Mouse (Mus musculus): ENCODE measurements around the gene Rnf216. TPM values are rescaled to one million over a fixed set of nuclear protein-coding genes. Genes with fewer than 3 reads are reported as not detected.

Rnf216 gene
- polyA plus RNA-seq, 1 experiment from 2014 or later = 48.3 TPM

DNA sequence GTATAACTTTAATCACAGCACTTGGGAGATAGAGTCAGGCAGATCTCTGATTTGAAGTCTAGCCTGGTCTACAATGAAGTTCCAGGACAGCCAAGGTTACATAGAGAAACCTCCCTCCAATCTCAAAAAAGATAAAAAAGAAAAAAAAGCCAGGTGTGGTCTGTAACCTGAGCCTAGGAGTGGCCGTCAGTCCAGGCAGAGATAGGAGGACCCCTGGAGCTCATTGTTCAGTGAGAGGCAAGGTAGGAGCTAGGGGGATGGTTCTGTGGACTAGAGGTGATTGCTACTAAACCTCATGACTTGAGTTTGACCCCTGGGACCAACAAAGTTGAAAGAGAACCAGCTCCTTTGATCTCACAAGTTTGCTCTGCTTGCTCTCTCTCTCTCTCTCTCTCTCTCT lies 9.9 kb upstream of the Rnf216 start:
- H3K27me3 ChIP-seq (ENCODE audit: control insufficient read depth, insufficient read depth, low read length) = no peaks in the 10 kb centered on the region
- ATAC-seq (ENCODE audit: low FRiP score, low TSS enrichment) = no peak
- WGBS = 17% methylated on average over 1 of the region's 1 CpGs
- no peak overlapping the region for H3K9ac ChIP-seq (ENCODE audit: low read depth, low read length)
- H3K27ac ChIP-seq (ENCODE audit: low read depth, low read length) = no peak overlapping the region
- H3K4me2 ChIP-seq (replicated peaks; ENCODE audit: low read depth, low read length) = no peak overlapping the region
- H3K9me3 ChIP-seq (ENCODE audit: control insufficient read depth, low read length) = no peaks in the 10 kb centered on the region
- no peaks in the 10 kb centered on the region for H3K4me1 ChIP-seq (ENCODE audit: control insufficient read depth, insufficient read depth, low read length)
- no peaks in the 10 kb centered on the region for H3K36me3 ChIP-seq (ENCODE audit: control insufficient read depth, insufficient read depth, low read length)
- H3K4me3 ChIP-seq (ENCODE audit: low read length) = no peak overlapping the region

DNA sequence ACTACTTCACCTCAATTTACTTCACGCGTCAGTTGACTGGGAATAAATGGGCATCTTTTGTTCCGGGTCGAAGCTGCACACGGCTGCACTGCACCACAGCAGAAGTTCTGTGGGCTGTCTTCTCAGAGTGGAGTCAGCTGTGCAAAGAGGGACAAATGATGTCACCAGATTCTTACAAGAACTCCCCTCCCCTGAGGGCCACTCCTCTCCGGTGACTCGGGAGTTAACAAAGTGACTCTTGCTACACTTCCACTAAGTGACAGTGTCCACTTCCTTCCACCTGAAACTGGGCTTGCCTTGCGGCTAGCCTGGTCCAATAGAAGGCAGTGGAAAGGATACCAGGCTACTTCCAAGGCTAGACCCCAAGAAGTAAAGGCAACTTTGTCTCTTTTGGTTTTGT lies 9.3 kb upstream of the Rnf216 start:
- Histone ChIP-seq H3K27ac (ENCODE audit: low read depth, low read length) (no peak overlapping the region), H3K36me3 (ENCODE audit: control insufficient read depth, insufficient read depth, low read length) (no peaks in the 10 kb centered on the region), H3K9me3 (ENCODE audit: control insufficient read depth, low read length) (no peaks in the 10 kb centered on the region), H3K4me3 (ENCODE audit: low read length) (no peak overlapping the region), H3K27me3 (ENCODE audit: control insufficient read depth, insufficient read depth, low read length) (no peaks in the 10 kb centered on the region), H3K4me2 (replicated peaks; ENCODE audit: low read depth, low read length) (no peak overlapping the region), H3K4me1 (ENCODE audit: control insufficient read depth, insufficient read depth, low read length) (no peaks in the 10 kb centered on the region), H3K9ac (ENCODE audit: low read depth, low read length) (no peak overlapping the region)
- no peak for ATAC-seq (ENCODE audit: low FRiP score, low TSS enrichment)
- WGBS = 71% methylated on average over 8 of the region's 8 CpGs

DNA sequence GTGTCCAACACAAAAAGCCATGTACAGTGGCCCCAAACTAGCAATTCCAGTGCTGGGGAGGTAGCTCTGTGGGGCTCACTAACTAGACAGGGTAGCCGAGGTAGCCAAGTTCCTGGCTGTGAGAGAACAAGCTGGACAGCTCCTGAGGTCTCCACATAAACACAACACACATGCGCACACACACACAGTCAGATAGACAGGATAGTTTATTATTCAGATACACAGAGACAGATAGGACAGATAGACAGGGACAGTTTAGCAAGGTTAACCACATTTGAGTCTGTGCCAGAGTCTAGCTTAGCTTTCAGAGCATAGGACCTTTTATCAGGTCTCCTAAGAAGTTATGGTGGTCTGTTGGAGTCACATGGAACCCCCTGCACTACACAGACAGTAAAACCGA lies 6.0 kb downstream of the Rnf216 start:
- peaks cover 4% of the 10 kb centered on the region; the same call in 1 of the 2 replicates for H3K4me1 ChIP-seq (ENCODE audit: control insufficient read depth, insufficient read depth, low read length)
- ATAC-seq (ENCODE audit: low FRiP score, low TSS enrichment) = no peak
- no peaks in the 10 kb centered on the region for H3K36me3 ChIP-seq (ENCODE audit: control insufficient read depth, insufficient read depth, low read length)
- H3K9me3 ChIP-seq (ENCODE audit: control insufficient read depth, low read length) = no peaks in the 10 kb centered on the region
- no peaks in the 10 kb centered on the region for H3K27me3 ChIP-seq (ENCODE audit: control insufficient read depth, insufficient read depth, low read length)
- H3K9ac ChIP-seq (ENCODE audit: low read depth, low read length) = no peak overlapping the region
- no peak overlapping the region for H3K27ac ChIP-seq (ENCODE audit: low read depth, low read length)
- H3K4me2 ChIP-seq (replicated peaks; ENCODE audit: low read depth, low read length) = no peak overlapping the region
- no peak overlapping the region for H3K4me3 ChIP-seq (ENCODE audit: low read length)
- WGBS = 87% methylated on average over 3 of the region's 3 CpGs

DNA sequence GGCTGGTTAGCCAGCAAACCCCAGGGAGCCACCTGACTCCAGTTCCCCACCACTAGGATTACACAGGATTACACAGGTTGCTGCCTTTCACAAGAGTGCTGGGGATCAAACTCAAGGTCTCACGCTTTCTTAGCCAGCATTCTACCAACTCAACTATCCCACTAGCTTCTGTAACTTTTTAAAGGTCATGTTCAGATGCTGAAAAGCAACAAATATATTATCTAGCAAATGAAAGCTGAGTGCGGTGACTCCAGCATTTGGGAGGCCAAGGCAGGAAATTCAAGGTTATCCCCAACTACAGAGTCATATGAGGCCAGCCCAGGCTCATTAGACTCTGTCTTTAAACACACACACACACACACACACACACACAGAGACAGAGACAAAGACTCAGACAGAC lies 9.6 kb downstream of the Rnf216 start:
- Histone ChIP-seq H3K4me1 (ENCODE audit: control insufficient read depth, insufficient read depth, low read length) (peaks cover 3% of the 10 kb centered on the region; the same call in 1 of the 2 replicates), H3K27me3 (ENCODE audit: control insufficient read depth, insufficient read depth, low read length) (no peaks in the 10 kb centered on the region), H3K27ac (ENCODE audit: low read depth, low read length) (no peak overlapping the region), H3K4me2 (replicated peaks; ENCODE audit: low read depth, low read length) (no peak overlapping the region), H3K9me3 (ENCODE audit: control insufficient read depth, low read length) (no peaks in the 10 kb centered on the region), H3K36me3 (ENCODE audit: control insufficient read depth, insufficient read depth, low read length) (no peaks in the 10 kb centered on the region), H3K4me3 (ENCODE audit: low read length) (no peak overlapping the region), H3K9ac (ENCODE audit: low read depth, low read length) (no peak overlapping the region)
- no peak for ATAC-seq (ENCODE audit: low FRiP score, low TSS enrichment)
- 89% methylated on average over 2 of the region's 2 CpGs for WGBS

DNA sequence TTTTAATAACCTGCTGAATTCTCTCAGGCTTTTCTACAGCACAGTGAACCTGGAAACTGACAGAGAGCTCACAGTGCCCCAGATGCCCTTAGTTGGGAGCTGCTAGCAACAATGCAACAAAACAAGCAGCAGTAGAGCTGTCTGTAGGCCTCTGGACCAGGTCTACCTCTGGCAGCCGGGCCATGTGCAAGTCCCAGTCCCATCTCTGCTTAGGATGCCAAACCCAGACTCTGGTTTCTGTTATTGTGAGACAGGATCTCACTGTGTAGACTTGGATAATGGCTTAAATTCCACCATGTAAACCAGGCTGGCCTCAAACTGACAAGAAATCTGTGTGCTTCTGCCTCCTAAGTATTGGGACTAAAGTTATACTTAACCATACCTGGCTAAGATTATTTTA lies 11.2 kb downstream of the Rnf216 start:
- Histone ChIP-seq H3K36me3 (ENCODE audit: control insufficient read depth, insufficient read depth, low read length) (no peaks in the 10 kb centered on the region; the same call in 1 of the 2 replicates), H3K9me3 (ENCODE audit: control insufficient read depth, low read length) (no peaks in the 10 kb centered on the region), H3K27me3 (ENCODE audit: control insufficient read depth, insufficient read depth, low read length) (no peaks in the 10 kb centered on the region), H3K4me3 (ENCODE audit: low read length) (no peak overlapping the region), H3K27ac (ENCODE audit: low read depth, low read length) (no peak overlapping the region), H3K4me1 (ENCODE audit: control insufficient read depth, insufficient read depth, low read length) (peaks cover 3% of the 10 kb centered on the region; the same call in 1 of the 2 replicates), H3K9ac (ENCODE audit: low read depth, low read length) (no peak overlapping the region), H3K4me2 (replicated peaks; ENCODE audit: low read depth, low read length) (no peak overlapping the region)
- no peak for ATAC-seq (ENCODE audit: low FRiP score, low TSS enrichment)
- WGBS = 91% methylated on average over 1 of the region's 1 CpGs

DNA sequence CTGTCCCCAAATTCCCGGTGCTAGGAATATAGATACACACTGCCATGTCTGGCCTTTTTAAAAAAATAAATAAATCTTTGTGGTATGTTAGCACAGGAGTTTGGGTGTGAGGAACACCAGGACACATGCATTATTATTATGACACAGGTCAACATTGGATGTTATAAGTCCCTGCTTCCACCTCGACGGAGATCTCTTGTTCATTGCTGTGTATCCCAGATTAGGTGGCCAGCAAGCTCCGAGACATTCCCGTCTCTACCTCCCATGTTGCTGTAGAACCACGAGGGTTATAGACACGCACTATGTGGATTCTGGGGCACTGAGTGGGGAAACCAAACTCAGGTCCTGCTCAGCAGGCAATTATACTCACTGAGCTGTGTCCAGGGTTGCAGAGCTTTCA lies 17.5 kb downstream of the Rnf216 start:
- 81% methylated on average over 7 of the region's 7 CpGs for WGBS
- Histone ChIP-seq H3K9me3 (ENCODE audit: control insufficient read depth, low read length) (no peaks in the 10 kb centered on the region), H3K4me2 (replicated peaks; ENCODE audit: low read depth, low read length) (no peak overlapping the region), H3K9ac (ENCODE audit: low read depth, low read length) (no peak overlapping the region), H3K4me1 (ENCODE audit: control insufficient read depth, insufficient read depth, low read length) (no peaks in the 10 kb centered on the region), H3K27me3 (ENCODE audit: control insufficient read depth, insufficient read depth, low read length) (no peaks in the 10 kb centered on the region), H3K36me3 (ENCODE audit: control insufficient read depth, insufficient read depth, low read length) (peaks cover 33% of the 10 kb centered on the region; the same call in 1 of the 2 replicates), H3K4me3 (ENCODE audit: low read length) (no peak overlapping the region), H3K27ac (ENCODE audit: low read depth, low read length) (no peak overlapping the region)
- ATAC-seq (ENCODE audit: low FRiP score, low TSS enrichment) = no peak

DNA sequence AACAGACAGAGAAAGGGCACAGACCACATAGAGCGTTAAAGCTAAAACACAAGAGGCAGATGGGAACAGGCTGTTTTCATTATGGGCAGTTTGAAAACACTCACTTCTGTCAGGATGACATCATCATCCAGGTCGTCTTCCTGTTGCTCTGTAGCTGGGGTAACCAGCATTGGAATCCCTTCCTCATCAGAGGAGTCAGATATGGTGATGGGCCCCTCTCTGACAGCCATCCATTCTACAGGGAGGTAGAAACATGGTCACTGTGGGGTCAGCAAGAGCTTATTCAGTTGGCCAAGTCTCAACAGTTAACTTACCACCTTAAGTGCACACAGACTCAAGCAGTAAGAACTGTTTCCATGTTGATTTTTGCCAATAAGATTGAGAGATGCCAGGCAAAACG lies 19.9 kb downstream of the Rnf216 start:
- WGBS = 75% methylated on average over 3 of the region's 3 CpGs
- Histone ChIP-seq H3K4me2 (replicated peaks; ENCODE audit: low read depth, low read length) (no peak overlapping the region), H3K27ac (ENCODE audit: low read depth, low read length) (no peak overlapping the region), H3K4me1 (ENCODE audit: control insufficient read depth, insufficient read depth, low read length) (no peaks in the 10 kb centered on the region), H3K4me3 (ENCODE audit: low read length) (no peak overlapping the region), H3K36me3 (ENCODE audit: control insufficient read depth, insufficient read depth, low read length) (peaks cover 52% of the 10 kb centered on the region), H3K9ac (ENCODE audit: low read depth, low read length) (no peak overlapping the region), H3K9me3 (ENCODE audit: control insufficient read depth, low read length) (no peaks in the 10 kb centered on the region), H3K27me3 (ENCODE audit: control insufficient read depth, insufficient read depth, low read length) (no peaks in the 10 kb centered on the region)
- ATAC-seq (ENCODE audit: low FRiP score, low TSS enrichment) = no peak

DNA sequence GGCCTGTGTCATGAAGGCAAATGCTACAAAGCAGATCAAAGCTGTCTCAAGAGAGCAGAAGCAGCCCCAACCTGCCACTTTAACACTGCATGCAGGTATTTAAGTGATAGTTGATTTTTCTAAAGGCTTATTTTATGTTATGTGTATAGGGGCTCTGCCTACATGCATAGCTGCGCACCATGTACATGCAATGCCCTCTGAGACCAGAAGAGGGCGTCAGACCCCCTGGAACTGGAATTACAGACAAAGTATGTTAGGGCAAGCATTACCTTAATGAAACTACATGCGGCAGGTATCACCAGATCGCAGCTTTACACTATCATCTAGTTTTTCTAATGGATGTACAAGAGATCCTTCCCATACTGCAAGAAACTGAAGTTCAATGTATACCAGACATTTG lies 27.9 kb downstream of the Rnf216 start:
- H3K4me3 ChIP-seq (ENCODE audit: low read length) = no peak overlapping the region
- no peaks in the 10 kb centered on the region for H3K9me3 ChIP-seq (ENCODE audit: control insufficient read depth, low read length)
- no peak overlapping the region for H3K4me2 ChIP-seq (replicated peaks; ENCODE audit: low read depth, low read length)
- no peaks in the 10 kb centered on the region for H3K27me3 ChIP-seq (ENCODE audit: control insufficient read depth, insufficient read depth, low read length)
- ATAC-seq (ENCODE audit: low FRiP score, low TSS enrichment) = no peak
- peaks cover 82% of the 10 kb centered on the region for H3K36me3 ChIP-seq (ENCODE audit: control insufficient read depth, insufficient read depth, low read length)
- 65% methylated on average over 4 of the region's 4 CpGs for WGBS
- no peaks in the 10 kb centered on the region for H3K4me1 ChIP-seq (ENCODE audit: control insufficient read depth, insufficient read depth, low read length)
- H3K9ac ChIP-seq (ENCODE audit: low read depth, low read length) = no peak overlapping the region
- H3K27ac ChIP-seq (ENCODE audit: low read depth, low read length) = no peak overlapping the region

DNA sequence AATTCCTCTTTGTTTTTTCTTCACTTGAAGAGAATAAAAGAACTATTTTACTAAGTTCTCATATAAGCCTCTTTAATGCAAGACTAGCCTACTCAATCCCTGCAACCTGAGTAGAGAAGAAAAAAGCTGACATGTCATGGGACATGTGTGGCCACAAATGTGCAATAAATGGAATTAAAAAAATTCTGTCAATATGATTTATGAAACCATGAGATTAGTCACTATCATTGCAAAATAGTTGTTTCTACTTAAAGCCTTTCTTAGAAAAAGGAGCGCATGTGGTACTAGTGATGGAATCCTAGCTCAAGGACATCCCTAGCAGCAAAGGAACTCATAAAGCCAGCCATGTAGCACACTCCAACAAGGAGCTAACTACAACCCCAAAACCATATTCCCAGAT lies 33.0 kb downstream of the Rnf216 start:
- Histone ChIP-seq H3K4me1 (ENCODE audit: control insufficient read depth, insufficient read depth, low read length) (no peaks in the 10 kb centered on the region), H3K4me2 (replicated peaks; ENCODE audit: low read depth, low read length) (no peak overlapping the region), H3K9me3 (ENCODE audit: control insufficient read depth, low read length) (no peaks in the 10 kb centered on the region), H3K27me3 (ENCODE audit: control insufficient read depth, insufficient read depth, low read length) (no peaks in the 10 kb centered on the region), H3K9ac (ENCODE audit: low read depth, low read length) (no peak overlapping the region), H3K36me3 (ENCODE audit: control insufficient read depth, insufficient read depth, low read length) (peaks cover 92% of the 10 kb centered on the region), H3K4me3 (ENCODE audit: low read length) (no peak overlapping the region), H3K27ac (ENCODE audit: low read depth, low read length) (no peak overlapping the region)
- WGBS = 89% methylated on average over 1 of the region's 1 CpGs
- ATAC-seq (ENCODE audit: low FRiP score, low TSS enrichment) = no peak

Measured in kidney, embryonic 14.5 days (tissue).